Mouse (Mus musculus) regulatory T cell (primary cell): Measurements from ENCODE around the gene Urm1.

Experiments used
- in situ Hi-C: fragments of 300-600 bp; cut with MboI, MseI; formaldehyde crosslinking; loops from one replicate; pipeline ENCODE4 v1.15.1; 2025; ENCODE audit warnings: high pct_unique_total_duplicates

Gene Urm1

GRCm38 (mm10) chr2:29827709-29828024 is 7.8 kb downstream of the Urm1 start:
- in situ Hi-C loops: no loop called here

GRCm38 (mm10) chr2:29831106-29831505 is 11.2 kb downstream of the Urm1 start:
- in situ Hi-C loops: no loop called here

- in situ Hi-C loops: no loop called here
Observed at GRCm38 (mm10) chr2:29833796-29834195, 13.9 kb downstream of the Urm1 start.

GRCm38 (mm10) chr2:29835391-29835899 is 15.6 kb downstream of the Urm1 start:
- in situ Hi-C loops: no loop called here

- in situ Hi-C loops: no loop called here
Observed at GRCm38 (mm10) chr2:29839460-29839859, 19.6 kb downstream of the Urm1 start.

- in situ Hi-C loops: no loop called here
Observed at GRCm38 (mm10) chr2:29843231-29844105, 23.6 kb downstream of the Urm1 start.

- in situ Hi-C loops: no loop called here
Observed at GRCm38 (mm10) chr2:29844115-29844514, 24.2 kb downstream of the Urm1 start.

GRCm38 (mm10) chr2:29844661-29845060 is 24.8 kb downstream of the Urm1 start:
- in situ Hi-C loops: no loop called here

- in situ Hi-C loops: no loop called here
Observed at GRCm38 (mm10) chr2:29845636-29846035, 25.8 kb downstream of the Urm1 start.

- in situ Hi-C loops: no loop called here
Observed at GRCm38 (mm10) chr2:29846061-29846853, 26.4 kb downstream of the Urm1 start.

- in situ Hi-C loops: no loop called here
Observed at GRCm38 (mm10) chr2:29846911-29847310, 27.0 kb downstream of the Urm1 start.

- in situ Hi-C loops: no loop called here
Observed at GRCm38 (mm10) chr2:29849041-29849440, 29.2 kb downstream of the Urm1 start.

GRCm38 (mm10) chr2:29849841-29850480 is 30.1 kb downstream of the Urm1 start:
- in situ Hi-C loops: loop anchor here (25.0 kb wide), 1 partner anchor 1788 kb away; no protein-coding TSS in a partner anchor

GRCm38 (mm10) chr2:29852957-29853485 is 33.1 kb downstream of the Urm1 start:
- in situ Hi-C loops: loop anchor here (25.0 kb wide), 1 partner anchor 1791 kb away; no protein-coding TSS in a partner anchor

- in situ Hi-C loops: loop anchor here (25.0 kb wide), 1 partner anchor 1791 kb away; no protein-coding TSS in a partner anchor
Observed at GRCm38 (mm10) chr2:29853736-29854135, 33.9 kb downstream of the Urm1 start.

- in situ Hi-C loops: loop anchor here (5.0 to 25.0 kb wide), 2 partner anchors 88 to 1793 kb away; no protein-coding TSS in a partner anchor
Observed at GRCm38 (mm10) chr2:29855585-29856210, 35.8 kb downstream of the Urm1 start.

- in situ Hi-C loops: loop anchor here (5.0 to 25.0 kb wide), 2 partner anchors 89 to 1794 kb away; no protein-coding TSS in a partner anchor
Observed at GRCm38 (mm10) chr2:29856451-29857260, 36.8 kb downstream of the Urm1 start.

- in situ Hi-C loops: loop anchor here (5.0 to 25.0 kb wide), 2 partner anchors 90 to 1795 kb away; no protein-coding TSS in a partner anchor
Observed at GRCm38 (mm10) chr2:29857341-29857740, 37.5 kb downstream of the Urm1 start.

GRCm38 (mm10) chr2:29857967-29858366 is 38.1 kb downstream of the Urm1 start:
- in situ Hi-C loops: loop anchor here (5.0 to 25.0 kb wide), 2 partner anchors 91 to 1796 kb away; no protein-coding TSS in a partner anchor
